ENCODE assay signal across 28 mouse cellular contexts in the genomic region with DNA sequence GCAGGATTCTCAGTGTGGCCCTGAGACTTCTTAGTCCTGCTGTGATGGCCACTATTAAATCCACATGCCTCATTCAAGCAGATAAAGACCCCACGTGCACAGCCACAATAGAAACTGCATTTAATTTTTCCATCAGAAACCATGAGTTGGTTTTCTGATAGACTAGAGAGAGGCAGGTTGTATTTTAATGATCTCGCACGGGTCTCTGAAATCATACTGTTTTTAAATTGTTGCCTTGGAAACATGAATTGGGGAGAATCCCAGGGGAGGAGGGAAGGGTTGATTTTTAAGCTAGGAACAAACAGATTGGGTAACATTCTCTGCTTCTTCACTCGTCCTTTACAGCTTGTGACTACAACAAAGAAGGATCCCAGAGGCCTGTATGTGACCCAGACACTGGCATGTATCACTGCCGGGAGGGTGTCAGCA. TPM values are rescaled to one million over a fixed set of nuclear protein-coding genes. Genes with fewer than 3 reads are reported as not detected.
DNase-seq lines count a peak whose midpoint lies in the region; ATAC-seq and TF ChIP-seq lines count a peak whose summit lies in the region.
"Had no signal": no experiment of that assay in that cellular context is flagged by ENCODE, and none has a peak within 500 bp of the region (broad histone marks: within the 10 kb centered on the region; RNA-seq: fewer than 3 reads in every experiment).

No protein-coding gene starts in this region.

- ATAC-seq in forebrain, embryonic 14.5 days = peak; percentile 38; the same call in 1 of the 2 replicates
- peak; percentile 67; the same call in 1 of the 2 replicates for ATAC-seq in midbrain, embryonic 13.5 days
- ATAC-seq: activated CD4-positive, CD25-positive, alpha-beta regulatory T cell, adult 4 months; intestine, postnatal 0 days; lung, postnatal 0 days; Patski had no signal

- no peak for TF ChIP-seq POLR2A in heart, adult 2 months (IDR thresholded peaks at IDR 0.05; ENCODE audit: insufficient read depth, low read depth, low read length)

- no peak for TF ChIP-seq EP300 in heart, adult 2 months (IDR thresholded peaks at IDR 0.05; ENCODE audit: insufficient read depth, low read depth, low read length)

- no peaks in the 10 kb centered on the region for H3K36me3 ChIP-seq in heart, adult 2 months (ENCODE audit: control insufficient read depth, insufficient read depth, low read length)
- H3K36me3 ChIP-seq in forebrain, embryonic 14.5 days (ENCODE audit: control insufficient read depth, insufficient read depth, low read length) = no peaks in the 10 kb centered on the region
- no peaks in the 10 kb centered on the region for H3K36me3 ChIP-seq in midbrain, embryonic 13.5 days
- H3K36me3 ChIP-seq: hindbrain, embryonic 12.5 days; liver, embryonic 15.5 days had no signal

- no peak overlapping the region for H3K4me2 ChIP-seq in forebrain, embryonic 14.5 days (ENCODE audit: low read length)
- H3K4me2 ChIP-seq in midbrain, embryonic 13.5 days (replicated peaks) = no peak overlapping the region
- H3K4me2 ChIP-seq: hindbrain, embryonic 12.5 days; liver, embryonic 15.5 days had no signal

- H3K79me2 ChIP-seq in heart, adult 2 months (replicated peaks; ENCODE audit: control insufficient read depth, insufficient read depth, low read length) = no peaks in the 10 kb centered on the region

- no peaks in the 10 kb centered on the region for H3K9me3 ChIP-seq in forebrain, embryonic 14.5 days (replicated peaks; ENCODE audit: control insufficient read depth, low read length)
- no peaks in the 10 kb centered on the region for H3K9me3 ChIP-seq in midbrain, embryonic 13.5 days
- H3K9me3 ChIP-seq: hindbrain, embryonic 12.5 days; liver, embryonic 15.5 days had no signal

- DNase-seq in heart, adult 8-10 months (ENCODE audit: low spot score) = peak; percentile 20
- no peak for DNase-seq in heart, adult 2 months
- peak; percentile 47 for DNase-seq in adipocyte (ENCODE audit: low spot score)
- DNase-seq in forebrain, embryonic 14.5 days (ENCODE audit: low spot score) = peak; percentile 34
- no peak for DNase-seq in Muller cell, postnatal 12 days (ENCODE audit: inconsistent ontology term)
- no peak for DNase-seq in adrenal gland, postnatal 4 days (ENCODE audit: low spot score in 2 of 2)
- DNase-seq in kidney, postnatal 14 days = no peak
- DNase-seq: adrenal gland, postnatal 36 days; cerebellum, adult 11 months; cerebellum, postnatal 14 days; embryo, embryonic 11 days; gastrocnemius, postnatal 25 days; thymus, postnatal 25 days had no signal

- 71% methylated on average over 5 of the region's 5 CpGs for WGBS in heart, adult 2 months
- WGBS in forebrain, embryonic 14.5 days = 16% methylated on average over 5 of the region's 5 CpGs
- WGBS in midbrain, embryonic 13.5 days = 20% methylated on average over 5 of the region's 5 CpGs

- no peak for TF ChIP-seq CTCF in heart, adult 2 months (IDR thresholded peaks at IDR 0.05)

- H3K4me3 ChIP-seq in heart, adult 2 months = no peak overlapping the region
- no peak overlapping the region for H3K4me3 ChIP-seq in forebrain, embryonic 14.5 days (ENCODE audit: low read depth, low read length)
- H3K4me3 ChIP-seq in midbrain, embryonic 13.5 days (replicated peaks) = no peak overlapping the region
- H3K4me3 ChIP-seq: hindbrain, embryonic 12.5 days; liver, embryonic 15.5 days had no signal

- no peaks in the 10 kb centered on the region for H3K27me3 ChIP-seq in heart, adult 2 months (ENCODE audit: control insufficient read depth, insufficient read depth, low read length)
- H3K27me3 ChIP-seq in forebrain, embryonic 14.5 days (replicated peaks; ENCODE audit: control insufficient read depth, insufficient read depth, low read length) = no peaks in the 10 kb centered on the region
- H3K27me3 ChIP-seq in midbrain, embryonic 13.5 days = no peaks in the 10 kb centered on the region
- H3K27me3 ChIP-seq: hindbrain, embryonic 12.5 days; liver, embryonic 15.5 days; Patski had no signal

- H3K4me1 ChIP-seq in heart, adult 2 months (ENCODE audit: control insufficient read depth, insufficient read depth, low read length) = peaks cover 2% of the 10 kb centered on the region
- H3K4me1 ChIP-seq in forebrain, embryonic 14.5 days (ENCODE audit: control insufficient read depth, insufficient read depth, low read length) = peaks cover 13% of the 10 kb centered on the region
- H3K4me1 ChIP-seq in midbrain, embryonic 13.5 days (replicated peaks) = peaks cover 12% of the 10 kb centered on the region

- H3K9ac ChIP-seq in heart, adult 2 months (ENCODE audit: low read depth, low read length) = no peak overlapping the region
- H3K9ac ChIP-seq in forebrain, embryonic 14.5 days (ENCODE audit: low read length) = 0 out of 2 replicates have a peak overlapping the region, but pooled peaks have one; percentile 13
- H3K9ac ChIP-seq in midbrain, embryonic 13.5 days (replicated peaks) = no peak overlapping the region
- H3K9ac ChIP-seq: hindbrain, embryonic 12.5 days; liver, embryonic 15.5 days had no signal

- H3K27ac ChIP-seq in heart, adult 2 months = no peak overlapping the region
- H3K27ac ChIP-seq in forebrain, embryonic 14.5 days (ENCODE audit: low read depth, low read length) = no peak overlapping the region
- peak overlapping the region; percentile 52; the same call in 1 of the 2 replicates for H3K27ac ChIP-seq in midbrain, embryonic 13.5 days
- H3K27ac ChIP-seq: hindbrain, embryonic 12.5 days; kidney, postnatal 0 days; liver, embryonic 15.5 days had no signal

- intact Hi-C loops in heart, adult 2 months (cut with DNase I) = no loop called here

RNA-seq across cellular contexts. Expression of gene Gm6993, which starts 31.2 kb away (rescaled TPM):
- total RNA-seq in heart, adult 8-10 months (2022) = not detected
- not detected for total RNA-seq in heart, adult 2 months (2021)
- not detected in 2 replicates for polyA plus RNA-seq in heart, adult 2 months (2012; rRNA removed)
- not detected in 2 replicates for polyA plus RNA-seq in forebrain, embryonic 14.5 days (2014; fragmentation: Nextera tagmentation; extraction: Ambion mirVana)
- not detected in 2 replicates for polyA plus RNA-seq in midbrain, embryonic 13.5 days (2015; fragmentation: Nextera tagmentation; extraction: Ambion mirVana)
- total RNA-seq in adrenal gland, postnatal 4 days (2021) = not detected
- total RNA-seq: adrenal gland, postnatal 36 days; gastrocnemius, postnatal 25 days; layer of hippocampus, postnatal 10 days; left cerebral cortex, postnatal 14 days; megakaryocyte-erythroid progenitor cell, adult 5-6 weeks had no signal
- polyA plus RNA-seq: activated CD4-positive, CD25-positive, alpha-beta regulatory T cell, adult 4 months; C2C12; heart, embryonic 16.5 days; hindbrain, embryonic 12.5 days; intestine, postnatal 0 days; kidney, postnatal 0 days; limb, embryonic 14.5 days; liver, embryonic 15.5 days; lung, postnatal 0 days; Patski; testis, adult 2 months had no signal

RNA-seq across cellular contexts. Expression of gene Lamb1, which starts 55.6 kb away (rescaled TPM):
- total RNA-seq in heart, adult 8-10 months (2022) = 10 to 100 TPM; 44.0 to 51.1 (median 48.7) TPM
- 10 to 100 TPM; 55.3 to 58.1 TPM for total RNA-seq in heart, adult 2 months (2021)
- 25.1 and 44.1 TPM in 2 replicates for polyA plus RNA-seq in heart, adult 2 months (2012; rRNA removed)
- polyA plus RNA-seq in forebrain, embryonic 14.5 days (2014; fragmentation: Nextera tagmentation; extraction: Ambion mirVana) = 13.6 and 17.5 TPM in 2 replicates
- polyA plus RNA-seq in midbrain, embryonic 13.5 days (2015; fragmentation: Nextera tagmentation; extraction: Ambion mirVana) = 12.4 and 15.4 TPM in 2 replicates
- total RNA-seq in adrenal gland, postnatal 4 days (2021) = 100 to 1,000 TPM; 236 to 271 TPM
- total RNA-seq: megakaryocyte-erythroid progenitor cell, adult 5-6 weeks had no signal
- polyA plus RNA-seq: activated CD4-positive, CD25-positive, alpha-beta regulatory T cell, adult 4 months had no signal

Comparison
In these comparisons a context has a peak if more than half of its experiments do, and no peak if none do; other contexts are left out.
1. DNase-seq: peak in heart, adult 8-10 months (single experiment), adipocyte (single experiment) and forebrain, embryonic 14.5 days (single experiment); none in heart, adult 2 months (0 of 2), Muller cell, postnatal 12 days (single experiment), adrenal gland, postnatal 4 days (0 of 2) and kidney, postnatal 14 days (single experiment).
2. RNA of gene Lamb1, which starts 55.6 kb away (total RNA-seq): 236 to 271 TPM in adrenal gland, postnatal 4 days; 55.3 to 58.1 TPM in heart, adult 2 months and 44.0 to 51.1 TPM in heart, adult 8-10 months; every median in the first group is over 4 times any median in the second.